Mouse (Mus musculus): ENCODE results near the gene Pwwp2b. TPM values are rescaled to one million over a fixed set of nuclear protein-coding genes. Genes with fewer than 3 reads are reported as not detected.

The Pwwp2b gene
- polyA plus RNA-seq, 1 experiment from 2014 or later = 27.5 TPM

DNA sequence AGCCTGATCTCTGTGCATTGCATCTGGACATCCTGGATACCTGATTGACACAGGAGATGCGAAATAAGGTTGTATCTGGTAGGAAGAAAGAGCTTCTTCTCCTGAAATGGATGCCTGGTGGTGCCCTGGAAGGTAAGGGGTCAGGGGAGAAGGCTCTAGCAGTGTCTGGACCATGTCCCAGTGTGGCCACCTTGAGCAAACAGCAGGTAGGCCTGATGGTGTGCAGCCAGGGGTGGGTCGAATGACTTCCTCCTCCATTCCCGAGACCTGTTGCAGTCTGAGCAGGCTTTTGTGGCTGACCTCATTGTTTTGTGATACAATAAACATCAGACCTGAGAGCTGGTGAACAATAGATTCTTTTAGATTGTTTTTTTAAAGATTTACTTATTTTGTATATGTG, 33.8 kb downstream of the Pwwp2b start:
- Histone ChIP-seq H3K27ac (ENCODE audit: low read length) (0 out of 2 replicates have a peak overlapping the region, but pooled peaks have one; percentile 1), H3K9me3 (ENCODE audit: low read length) (no peaks in the 10 kb centered on the region), H3K36me3 (ENCODE audit: insufficient read depth, low read length) (no peaks in the 10 kb centered on the region), H3K27me3 (replicated peaks; ENCODE audit: insufficient read depth, low read length) (no peaks in the 10 kb centered on the region), H3K4me1 (ENCODE audit: insufficient read depth, low read depth, low read length) (peaks cover 19% of the 10 kb centered on the region; the same call in 1 of the 2 replicates), H3K9ac (replicated peaks; ENCODE audit: low read depth) (no peak overlapping the region), H3K4me3 (ENCODE audit: low read depth, low read length) (no peak overlapping the region), H3K4me2 (replicated peaks; ENCODE audit: low read depth, low read length) (no peak overlapping the region)
- TF ChIP-seq CTCF (IDR thresholded peaks at IDR 0.05) = no peak
- TF ChIP-seq EP300 (IDR thresholded peaks at IDR 0.05) = no peak
- WGBS = 48% methylated on average over 3 of the region's 3 CpGs
- ATAC-seq (no peak), DNase-seq (ENCODE audit: low spot score) (peak; percentile 28)

DNA sequence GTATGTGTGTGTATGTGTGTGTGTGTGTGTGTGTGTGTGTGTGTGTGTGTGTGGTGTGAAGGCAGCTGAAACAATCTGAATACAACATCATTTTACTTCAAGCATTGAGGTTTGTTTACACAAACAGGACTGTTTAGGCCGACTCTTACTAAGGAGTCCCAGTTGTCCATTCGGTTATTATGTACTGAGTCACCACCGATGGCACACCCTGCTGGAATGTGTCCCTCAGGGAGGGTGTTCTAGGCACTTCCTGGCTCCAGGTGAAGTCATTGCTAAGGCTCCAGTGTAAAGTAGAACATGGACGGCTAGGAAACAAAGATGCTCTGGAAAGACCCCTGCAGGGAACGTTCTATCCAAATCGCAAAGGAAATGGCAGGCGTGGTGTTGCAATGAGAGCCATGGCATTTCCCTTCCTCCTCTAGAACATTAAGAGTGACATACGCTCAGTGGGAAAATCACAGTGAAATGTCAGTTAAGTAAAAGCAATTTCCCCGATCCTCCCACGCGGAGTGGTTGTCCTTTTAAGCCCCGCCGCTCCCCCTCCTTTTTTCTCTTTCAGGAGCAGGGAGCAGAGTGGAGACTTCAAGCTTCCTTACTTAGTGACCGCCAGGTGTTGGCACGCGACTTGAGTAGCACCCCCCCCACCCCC, 37.1 kb downstream of the Pwwp2b start:
- WGBS = 47% methylated on average over 16 of the region's 16 CpGs
- no peak overlapping the region for H3K4me3 ChIP-seq (ENCODE audit: low read depth, low read length)
- no peak overlapping the region for H3K4me2 ChIP-seq (replicated peaks; ENCODE audit: low read depth, low read length)
- H3K27me3 ChIP-seq (replicated peaks; ENCODE audit: insufficient read depth, low read length) = no peaks in the 10 kb centered on the region
- H3K4me1 ChIP-seq (ENCODE audit: insufficient read depth, low read depth, low read length) = peaks cover 15% of the 10 kb centered on the region; the same call in 1 of the 2 replicates
- TF ChIP-seq EP300 (IDR thresholded peaks at IDR 0.05) (peak; percentile 89), CTCF (IDR thresholded peaks at IDR 0.05) (no peak)
- H3K36me3 ChIP-seq (ENCODE audit: insufficient read depth, low read length) = no peaks in the 10 kb centered on the region
- DNase-seq (ENCODE audit: low spot score) (peak; percentile 52), ATAC-seq (peak; percentile 69)
- H3K27ac ChIP-seq (ENCODE audit: low read length) = no peak overlapping the region
- no peaks in the 10 kb centered on the region for H3K9me3 ChIP-seq (ENCODE audit: low read length)
- H3K9ac ChIP-seq (replicated peaks; ENCODE audit: low read depth) = no peak overlapping the region

DNA sequence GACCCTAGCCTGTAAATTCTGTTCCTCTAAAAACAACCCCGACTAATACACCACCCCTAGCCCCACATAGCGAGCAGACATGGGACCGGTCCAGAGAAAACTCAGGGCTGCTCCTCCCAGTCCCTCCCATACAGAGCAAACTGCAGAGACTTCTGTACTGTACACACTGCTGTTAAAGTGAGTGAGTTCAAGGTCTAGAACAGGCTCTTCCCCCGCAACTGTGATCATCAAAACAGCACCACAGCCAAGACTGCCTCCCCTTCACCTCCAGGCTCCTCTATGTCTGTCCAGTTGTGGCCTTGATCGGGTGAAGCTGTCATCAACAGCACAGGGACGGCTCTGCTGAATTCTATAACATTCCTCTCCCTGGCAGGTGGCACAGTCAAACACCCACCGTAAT, 40.3 kb downstream of the Pwwp2b start:
- ATAC-seq = no peak
- peaks cover 6% of the 10 kb centered on the region; the same call in 1 of the 2 replicates for H3K4me1 ChIP-seq (ENCODE audit: insufficient read depth, low read depth, low read length)
- 75% methylated on average over 7 of the region's 7 CpGs for WGBS

DNA sequence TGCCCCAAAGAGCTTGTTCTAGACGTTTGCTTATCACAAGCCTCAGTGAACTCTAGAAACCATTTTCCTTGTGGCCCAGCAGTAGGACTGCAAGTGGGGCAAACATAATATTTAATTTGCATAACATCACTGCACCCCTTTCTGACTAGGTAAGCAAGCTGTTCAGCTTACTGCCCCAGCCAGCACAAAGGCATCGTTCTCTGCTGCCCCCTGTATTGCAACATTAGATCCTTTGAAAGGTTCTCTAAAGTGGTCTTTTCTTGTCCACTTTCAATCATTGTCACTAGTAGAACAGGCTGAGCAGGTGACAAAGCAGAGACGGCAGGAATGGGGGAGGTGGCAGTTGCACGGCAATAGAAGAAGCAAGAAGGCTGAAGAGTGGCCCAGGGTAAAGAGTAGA, 45.1 kb downstream of the Pwwp2b start:
- WGBS = 45% methylated on average over 4 of the region's 4 CpGs
- ATAC-seq (peak; percentile 54), DNase-seq (ENCODE audit: low spot score) (peak; percentile 57)
- Histone ChIP-seq H3K9ac (replicated peaks; ENCODE audit: low read depth) (no peak overlapping the region), H3K9me3 (ENCODE audit: low read length) (no peaks in the 10 kb centered on the region), H3K4me2 (replicated peaks; ENCODE audit: low read depth, low read length) (no peak overlapping the region), H3K4me1 (ENCODE audit: insufficient read depth, low read depth, low read length) (peaks cover 6% of the 10 kb centered on the region; the same call in 1 of the 2 replicates), H3K27me3 (replicated peaks; ENCODE audit: insufficient read depth, low read length) (no peaks in the 10 kb centered on the region), H3K36me3 (ENCODE audit: insufficient read depth, low read length) (no peaks in the 10 kb centered on the region), H3K27ac (ENCODE audit: low read length) (peak overlapping the region; percentile 26), H3K4me3 (ENCODE audit: low read depth, low read length) (no peak overlapping the region)
- 0 out of 2 replicates have a peak, but pooled peaks have one; percentile 14 for TF ChIP-seq EP300 (IDR thresholded peaks at IDR 0.05)
- peak; percentile 52 for TF ChIP-seq CTCF (IDR thresholded peaks at IDR 0.05)

More for the DNA sequence above, 40.3 kb downstream of the Pwwp2b start:
- H3K9me3 ChIP-seq (ENCODE audit: low read length) = no peaks in the 10 kb centered on the region
- TF ChIP-seq CTCF (IDR thresholded peaks at IDR 0.05) (no peak), EP300 (IDR thresholded peaks at IDR 0.05) (no peak)
- no peak overlapping the region for H3K4me3 ChIP-seq (ENCODE audit: low read depth, low read length)
- no peak overlapping the region for H3K4me2 ChIP-seq (replicated peaks; ENCODE audit: low read depth, low read length)
- H3K27ac ChIP-seq (ENCODE audit: low read length) = no peak overlapping the region
- no peak for DNase-seq (ENCODE audit: low spot score)
- H3K27me3 ChIP-seq (replicated peaks; ENCODE audit: insufficient read depth, low read length) = no peaks in the 10 kb centered on the region
- no peaks in the 10 kb centered on the region for H3K36me3 ChIP-seq (ENCODE audit: insufficient read depth, low read length)
- no peak overlapping the region for H3K9ac ChIP-seq (replicated peaks; ENCODE audit: low read depth)

DNA sequence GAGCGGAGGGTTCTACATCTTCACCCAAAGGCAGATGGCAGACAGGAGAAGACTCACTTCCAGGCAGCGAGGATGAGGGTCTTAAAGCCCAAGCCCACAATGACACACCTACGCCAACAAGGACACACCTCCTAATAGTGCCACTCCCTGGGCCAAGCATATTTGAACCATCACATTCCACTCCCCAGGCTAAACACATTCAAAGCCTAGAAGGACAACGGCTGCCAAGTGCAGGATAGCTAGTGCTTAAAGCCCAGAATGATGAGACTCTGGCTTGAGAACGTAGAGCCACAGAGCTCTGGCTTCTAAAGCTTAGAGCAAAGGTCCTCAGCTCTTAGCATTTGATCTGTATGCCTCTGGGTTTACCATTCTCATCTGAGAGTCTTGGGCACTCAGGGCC, 45.8 kb downstream of the Pwwp2b start:
- peak overlapping the region; percentile 26; the same call in 1 of the 2 replicates for H3K27ac ChIP-seq (ENCODE audit: low read length)
- no peak overlapping the region for H3K4me3 ChIP-seq (ENCODE audit: low read depth, low read length)
- whole genome bisulfite sequencing = 60% methylated on average over 5 of the region's 5 CpGs

DNA sequence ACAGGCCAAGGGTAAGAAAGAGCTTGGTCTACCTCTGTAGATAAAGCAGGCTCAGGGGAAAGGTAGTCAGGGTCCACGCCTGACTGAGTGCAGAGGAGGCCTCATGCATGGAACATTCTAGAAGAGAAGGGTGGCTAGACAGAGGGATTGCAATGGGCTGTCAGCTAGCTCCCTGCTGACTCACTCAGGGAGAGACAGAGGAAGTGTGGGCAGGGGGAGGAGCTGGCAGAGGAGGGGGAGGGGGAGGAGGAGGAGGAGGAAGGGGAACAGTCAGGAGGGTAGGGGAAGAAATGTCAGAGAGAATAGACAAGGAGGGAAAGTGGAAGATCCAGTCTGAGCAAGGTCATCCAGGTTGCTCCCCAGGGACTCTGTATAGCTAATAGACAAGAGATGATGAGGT, 47.4 kb downstream of the Pwwp2b start:
- Histone ChIP-seq H3K9ac (replicated peaks; ENCODE audit: low read depth) (no peak overlapping the region), H3K36me3 (ENCODE audit: insufficient read depth, low read length) (no peaks in the 10 kb centered on the region), H3K27me3 (replicated peaks; ENCODE audit: insufficient read depth, low read length) (no peaks in the 10 kb centered on the region), H3K4me2 (replicated peaks; ENCODE audit: low read depth, low read length) (no peak overlapping the region), H3K4me3 (ENCODE audit: low read depth, low read length) (no peak overlapping the region), H3K4me1 (ENCODE audit: insufficient read depth, low read depth, low read length) (peaks cover 6% of the 10 kb centered on the region; the same call in 1 of the 2 replicates), H3K27ac (ENCODE audit: low read length) (no peak overlapping the region), H3K9me3 (ENCODE audit: low read length) (no peaks in the 10 kb centered on the region)
- WGBS = 73% methylated on average over 1 of the region's 1 CpGs
- DNase-seq (ENCODE audit: low spot score) (peak; percentile 23), ATAC-seq (peak; percentile 12; the same call in 1 of the 2 replicates)
- no peak for TF ChIP-seq EP300 (IDR thresholded peaks at IDR 0.05)
- no peak for TF ChIP-seq CTCF (IDR thresholded peaks at IDR 0.05)

More for the DNA sequence above, 45.8 kb downstream of the Pwwp2b start:
- Histone ChIP-seq H3K36me3 (ENCODE audit: insufficient read depth, low read length) (no peaks in the 10 kb centered on the region), H3K9me3 (ENCODE audit: low read length) (no peaks in the 10 kb centered on the region), H3K9ac (replicated peaks; ENCODE audit: low read depth) (no peak overlapping the region), H3K4me1 (ENCODE audit: insufficient read depth, low read depth, low read length) (peaks cover 6% of the 10 kb centered on the region; the same call in 1 of the 2 replicates), H3K27me3 (replicated peaks; ENCODE audit: insufficient read depth, low read length) (no peaks in the 10 kb centered on the region), H3K4me2 (replicated peaks; ENCODE audit: low read depth, low read length) (no peak overlapping the region)
- no peak for TF ChIP-seq EP300 (IDR thresholded peaks at IDR 0.05)
- ATAC-seq (no peak), DNase-seq (ENCODE audit: low spot score) (no peak)
